Mouse (Mus musculus) heart, embryonic 10.5 days (tissue): ENCODE data around the gene Adamts2. TPM values are rescaled to one million over a fixed set of nuclear protein-coding genes. Genes with fewer than 3 reads are reported as not detected.

Experiments used
- DNase-seq: peaks from one replicate; pipeline ENCODE4 v3.0.0-alpha.2; 2017; ENCODE audit warnings: low spot score
- H3K27ac ChIP-seq: fragments of 300-500 bp; sonication (generic); 2 replicates; pipeline ENCODE4 v1.5.1; 2016; ENCODE audit warnings: mild to moderate bottlenecking
- H3K27me3 ChIP-seq: fragments of 300-500 bp; sonication (generic); 2 replicates; pipeline ENCODE4 v1.6.1; 2016; ENCODE audit warnings: mild to moderate bottlenecking; ENCODE audit not compliant: poor library complexity, insufficient read depth, severe bottlenecking
- H3K36me3 ChIP-seq: fragments of 300-500 bp; sonication (generic); 2 replicates; pipeline ENCODE4 v1.6.1; 2016; ENCODE audit warnings: mild to moderate bottlenecking, moderate library complexity
- H3K4me1 ChIP-seq: fragments of 300-500 bp; sonication (generic); 2 replicates; pipeline ENCODE4 v1.6.1; 2016; ENCODE audit warnings: mild to moderate bottlenecking
- H3K4me3 ChIP-seq: fragments of 300-500 bp; sonication (generic); 2 replicates; pipeline ENCODE4 v1.5.1; 2016; ENCODE audit warnings: mild to moderate bottlenecking, moderate library complexity
- H3K9me3 ChIP-seq: fragments of 300-500 bp; sonication (generic); 2 replicates; pipeline ENCODE4 v1.6.1; 2016; ENCODE audit warnings: mild to moderate bottlenecking, moderate library complexity
- WGBS: fragments of 180-500 bp; shearing (Covaris S2); methylation state at CpG from one replicate; pipeline ENCODE4 v1.1.7; 2016; 5-methylcytosine and 5-hydroxymethylcytosine counted together
- polyA plus RNA-seq: library from polyadenylated mRNA; unstranded; fragments of >200 nt; fragmentation: Nextera tagmentation; extraction: Ambion mirVana; gene quantifications from 2 replicates; pipeline ENCODE4 v1.2.1, GENCODE M21; 2016

The Adamts2 gene
- polyA plus RNA-seq, 1 experiment from 2014 or later, result 3.9 TPM

GRCm38 (mm10) chr11:50689672-50690071, 87.8 kb downstream of the Adamts2 start:
- WGBS, result 80% methylated on average over 4 of the region's 4 CpGs
- Histone ChIP-seq H3K27ac (no peak overlapping the region), H3K27me3 (no peaks in the 10 kb centered on the region), H3K4me3 (no peak overlapping the region), H3K4me1 (no peaks in the 10 kb centered on the region), H3K36me3 (no peaks in the 10 kb centered on the region), H3K9me3 (no peaks in the 10 kb centered on the region)
- no peak for DNase-seq

GRCm38 (mm10) chr11:50699971-50700370, 98.1 kb downstream of the Adamts2 start:
- DNase-seq, result no peak
- no peaks in the 10 kb centered on the region for H3K9me3 ChIP-seq
- H3K36me3 ChIP-seq, result no peaks in the 10 kb centered on the region
- no peak overlapping the region for H3K27ac ChIP-seq
- H3K4me3 ChIP-seq, result no peak overlapping the region
- 0 out of 2 replicates have a peak, but pooled peaks cover 6% of the 10 kb centered on the region for H3K27me3 ChIP-seq
- WGBS, result 91% methylated on average over 12 of the region's 12 CpGs
- no peaks in the 10 kb centered on the region for H3K4me1 ChIP-seq

- Histone ChIP-seq H3K4me3 (no peak overlapping the region), H3K27ac (no peak overlapping the region), H3K27me3 (0 out of 2 replicates have a peak, but pooled peaks cover 6% of the 10 kb centered on the region), H3K36me3 (no peaks in the 10 kb centered on the region), H3K9me3 (no peaks in the 10 kb centered on the region), H3K4me1 (no peaks in the 10 kb centered on the region)
- no peak for DNase-seq
- 84% methylated on average over 8 of the region's 8 CpGs for WGBS
Observed at GRCm38 (mm10) chr11:50700496-50700895, 98.6 kb downstream of the Adamts2 start.

GRCm38 (mm10) chr11:50703397-50703796, 101.5 kb downstream of the Adamts2 start:
- no peaks in the 10 kb centered on the region for H3K4me1 ChIP-seq
- no peak for DNase-seq
- no peaks in the 10 kb centered on the region for H3K36me3 ChIP-seq
- no peak overlapping the region for H3K4me3 ChIP-seq
- no peaks in the 10 kb centered on the region for H3K9me3 ChIP-seq
- no peak overlapping the region for H3K27ac ChIP-seq
- 71% methylated on average over 7 of the region's 7 CpGs for WGBS
- H3K27me3 ChIP-seq, result peaks cover 9% of the 10 kb centered on the region; the same call in 1 of the 2 replicates

GRCm38 (mm10) chr11:50704511-50704910, 102.6 kb downstream of the Adamts2 start:
- DNase-seq, result no peak
- WGBS, result 78% methylated on average over 2 of the region's 2 CpGs
- Histone ChIP-seq H3K9me3 (no peaks in the 10 kb centered on the region), H3K27me3 (peaks cover 20% of the 10 kb centered on the region; the same call in 1 of the 2 replicates), H3K4me1 (no peaks in the 10 kb centered on the region), H3K27ac (no peak overlapping the region), H3K4me3 (no peak overlapping the region), H3K36me3 (no peaks in the 10 kb centered on the region)

GRCm38 (mm10) chr11:50707259-50707658, 105.4 kb downstream of the Adamts2 start:
- no peaks in the 10 kb centered on the region for H3K9me3 ChIP-seq
- H3K27ac ChIP-seq, result no peak overlapping the region
- peaks cover 25% of the 10 kb centered on the region; the same call in 1 of the 2 replicates for H3K27me3 ChIP-seq
- WGBS, result 93% methylated on average over 1 of the region's 1 CpGs
- no peaks in the 10 kb centered on the region for H3K36me3 ChIP-seq
- H3K4me3 ChIP-seq, result no peak overlapping the region
- H3K4me1 ChIP-seq, result peaks cover 7% of the 10 kb centered on the region; the same call in 1 of the 2 replicates
- no peak for DNase-seq

- WGBS, result 32% methylated on average over 21 of the region's 21 CpGs
- peaks cover 50% of the 10 kb centered on the region for H3K27me3 ChIP-seq
- H3K36me3 ChIP-seq, result no peaks in the 10 kb centered on the region
- no peaks in the 10 kb centered on the region for H3K9me3 ChIP-seq
- no peak for DNase-seq
- peaks cover 42% of the 10 kb centered on the region for H3K4me1 ChIP-seq
- no peak overlapping the region for H3K27ac ChIP-seq
- peak overlapping the region; percentile 9 for H3K4me3 ChIP-seq
Observed at GRCm38 (mm10) chr11:50713610-50714202, 111.8 kb downstream of the Adamts2 start.

GRCm38 (mm10) chr11:50715091-50715490, 113.2 kb downstream of the Adamts2 start:
- no peak overlapping the region for H3K27ac ChIP-seq
- no peaks in the 10 kb centered on the region for H3K36me3 ChIP-seq
- H3K4me3 ChIP-seq, result no peak overlapping the region
- no peak for DNase-seq
- WGBS, result 38% methylated on average over 6 of the region's 6 CpGs
- H3K9me3 ChIP-seq, result no peaks in the 10 kb centered on the region
- H3K4me1 ChIP-seq, result peaks cover 46% of the 10 kb centered on the region
- peaks cover 55% of the 10 kb centered on the region for H3K27me3 ChIP-seq

GRCm38 (mm10) chr11:50717381-50717897, 115.6 kb downstream of the Adamts2 start:
- no peaks in the 10 kb centered on the region for H3K36me3 ChIP-seq
- H3K9me3 ChIP-seq, result no peaks in the 10 kb centered on the region
- DNase-seq, result no peak
- 0 out of 2 replicates have a peak overlapping the region, but pooled peaks have one; percentile 36 for H3K27ac ChIP-seq
- H3K27me3 ChIP-seq, result peaks cover 63% of the 10 kb centered on the region
- H3K4me3 ChIP-seq, result no peak overlapping the region
- WGBS, result 52% methylated on average over 12 of the region's 12 CpGs
- peaks cover 47% of the 10 kb centered on the region for H3K4me1 ChIP-seq

- 53% methylated on average over 6 of the region's 6 CpGs for WGBS
- no peaks in the 10 kb centered on the region for H3K9me3 ChIP-seq
- H3K36me3 ChIP-seq, result no peaks in the 10 kb centered on the region
- H3K27me3 ChIP-seq, result peaks cover 54% of the 10 kb centered on the region
- no peak overlapping the region for H3K27ac ChIP-seq
- H3K4me3 ChIP-seq, result no peak overlapping the region
- H3K4me1 ChIP-seq, result peaks cover 42% of the 10 kb centered on the region
- DNase-seq, result no peak
Observed at GRCm38 (mm10) chr11:50718862-50719261, 117.0 kb downstream of the Adamts2 start.

GRCm38 (mm10) chr11:50720421-50720820, 118.5 kb downstream of the Adamts2 start:
- peaks cover 36% of the 10 kb centered on the region for H3K4me1 ChIP-seq
- no peaks in the 10 kb centered on the region for H3K36me3 ChIP-seq
- H3K9me3 ChIP-seq, result no peaks in the 10 kb centered on the region
- no peak overlapping the region for H3K27ac ChIP-seq
- DNase-seq, result no peak
- 76% methylated on average over 6 of the region's 6 CpGs for WGBS
- H3K4me3 ChIP-seq, result no peak overlapping the region
- H3K27me3 ChIP-seq, result peaks cover 40% of the 10 kb centered on the region; the same call in 1 of the 2 replicates

- Histone ChIP-seq H3K36me3 (no peaks in the 10 kb centered on the region), H3K9me3 (no peaks in the 10 kb centered on the region), H3K27me3 (peaks cover 34% of the 10 kb centered on the region; the same call in 1 of the 2 replicates), H3K4me1 (peaks cover 35% of the 10 kb centered on the region), H3K4me3 (no peak overlapping the region), H3K27ac (no peak overlapping the region)
- 41% methylated on average over 12 of the region's 12 CpGs for WGBS
- no peak for DNase-seq
Observed at GRCm38 (mm10) chr11:50720856-50721550, 119.1 kb downstream of the Adamts2 start.

GRCm38 (mm10) chr11:50725595-50725994, 123.7 kb downstream of the Adamts2 start:
- Histone ChIP-seq H3K36me3 (no peaks in the 10 kb centered on the region), H3K4me3 (no peak overlapping the region), H3K27ac (no peak overlapping the region), H3K4me1 (peaks cover 5% of the 10 kb centered on the region; the same call in 1 of the 2 replicates), H3K9me3 (no peaks in the 10 kb centered on the region), H3K27me3 (peaks cover 12% of the 10 kb centered on the region; the same call in 1 of the 2 replicates)
- DNase-seq, result no peak
- WGBS, result 65% methylated on average over 4 of the region's 4 CpGs
